Mouse (Mus musculus) adipocyte (in vitro differentiated cells): ENCODE data around the gene Sdf2.
"Not testable (repeated sequence)": the region's sequence is repeated elsewhere in the genome, so short reads cannot be mapped to it uniquely, and the experiment has no call there.

Experiments
- DNase-seq: peaks from one replicate; pipeline ENCODE4 v3.0.0-alpha.2; 2016; ENCODE audit warnings: low spot score

Gene Sdf2

GRCm38 (mm10) chr11:78261380-78262352, 16.1 kb downstream of the Sdf2 start, which contains the start of gene 2610507B11Rik:
Gene 2610507B11Rik (plus strand): TSS chr11:78261752.
- peak; percentile 92 for DNase-seq

- peak; percentile 88 for DNase-seq
Observed at GRCm38 (mm10) chr11:78262550-78262949, 17.0 kb downstream of the Sdf2 start.

GRCm38 (mm10) chr11:78265571-78265970, 20.0 kb downstream of the Sdf2 start:
- DNase-seq = no peak

- no peak for DNase-seq
Observed at GRCm38 (mm10) chr11:78271986-78272385, 26.4 kb downstream of the Sdf2 start.

GRCm38 (mm10) chr11:78275596-78275995, 30.1 kb downstream of the Sdf2 start:
- DNase-seq = no peak

- DNase-seq = not testable (repeated sequence)
Observed at GRCm38 (mm10) chr11:78276169-78276568, 30.6 kb downstream of the Sdf2 start.

- no peak for DNase-seq
Observed at GRCm38 (mm10) chr11:78278853-78279252, 33.3 kb downstream of the Sdf2 start.

GRCm38 (mm10) chr11:78279586-78279985, 34.0 kb downstream of the Sdf2 start:
- no peak for DNase-seq

- no peak for DNase-seq
Observed at GRCm38 (mm10) chr11:78289146-78289763, 43.7 kb downstream of the Sdf2 start.

- no peak for DNase-seq
Observed at GRCm38 (mm10) chr11:78290654-78291053, 45.1 kb downstream of the Sdf2 start, which contains the start of gene BC030499. Gene BC030499 (plus strand): TSS chr11:78290841.

GRCm38 (mm10) chr11:78294585-78294984, 49.0 kb downstream of the Sdf2 start:
- DNase-seq = no peak

GRCm38 (mm10) chr11:78300917-78301316, 55.4 kb downstream of the Sdf2 start:
- no peak for DNase-seq

- peak; percentile 85 for DNase-seq
Observed at GRCm38 (mm10) chr11:78301357-78302084, 56.0 kb downstream of the Sdf2 start, which contains the start of gene Spag5. Gene Spag5 (plus strand): TSS chr11:78301529.
